Mouse (Mus musculus) embryonic facial prominence, embryonic 11.5 days (tissue): ENCODE measurements at regions not wholly inside any gene's neighbourhood (a gene's known extent, or its start where the extent isn't known, plus 50 kb on each side); places are given as distances from the start of the nearest gene placed in this dataset.

Source experiments
- ATAC-seq: fragments of 200-750 bp; cut with Nextera tagmentation; replicated peaks from 2 replicates; pipeline ENCODE4 v1.8.0; 2017; ENCODE audit warnings: low read depth; ENCODE audit not compliant: insufficient number of reproducible peaks, low FRiP score, low TSS enrichment
- DNase-seq: peaks from one replicate; pipeline ENCODE4 v3.0.0-alpha.2; 2015; ENCODE audit warnings: low spot score
- H3K27ac ChIP-seq: fragments of 300-500 bp; sonication (generic); replicated peaks from 2 replicates; pipeline ENCODE4 v1.5.1; 2014; ENCODE audit warnings: mild to moderate bottlenecking, low read depth, low read length, control low read depth
- H3K27me3 ChIP-seq: fragments of 300-500 bp; sonication (generic); 2 replicates; pipeline ENCODE4 v1.6.1; 2014; ENCODE audit warnings: mild to moderate bottlenecking, low read length, moderate library complexity, mixed read lengths; ENCODE audit not compliant: control insufficient read depth, insufficient read depth
- H3K36me3 ChIP-seq: fragments of 300-500 bp; sonication (generic); replicated peaks from 2 replicates; pipeline ENCODE4 v1.6.1; 2014; ENCODE audit warnings: low read depth, mild to moderate bottlenecking, low read length, moderate library complexity, mixed read lengths; ENCODE audit not compliant: control insufficient read depth, insufficient read depth
- H3K4me1 ChIP-seq: fragments of 300-500 bp; sonication (generic); 2 replicates; pipeline ENCODE4 v1.6.1; 2014; ENCODE audit warnings: low read length, mixed read lengths; ENCODE audit not compliant: control insufficient read depth, insufficient read depth
- H3K4me2 ChIP-seq: fragments of 300-500 bp; sonication (generic); 2 replicates; pipeline ENCODE4 v1.6.1; 2014; ENCODE audit warnings: low read depth, mild to moderate bottlenecking, control low read depth, low read length, moderate library complexity
- H3K4me3 ChIP-seq: fragments of 300-500 bp; sonication (generic); 2 replicates; pipeline ENCODE4 v1.5.1; 2014; ENCODE audit warnings: low read depth, low read length, control low read depth
- H3K9ac ChIP-seq: fragments of 300-500 bp; sonication (generic); replicated peaks from 2 replicates; pipeline ENCODE4 v1.6.1; 2014; ENCODE audit warnings: mild to moderate bottlenecking, control low read depth, low read length
- H3K9me3 ChIP-seq: fragments of 300-500 bp; sonication (generic); replicated peaks from 2 replicates; pipeline ENCODE4 v1.6.1; 2016; ENCODE audit warnings: mild to moderate bottlenecking, low read length, inconsistent platforms, mixed read lengths; ENCODE audit not compliant: control insufficient read depth
- WGBS: fragments of 180-500 bp; shearing (Covaris S2); extraction: QIAGEN DNeasy Blood & Tissue Kit; methylation state at CpG from one replicate; pipeline ENCODE4 v1.1.7; 2014; 5-methylcytosine and 5-hydroxymethylcytosine counted together

- H3K4me2 ChIP-seq, result no peak overlapping the region
- no peaks in the 10 kb centered on the region for H3K9me3 ChIP-seq
- H3K27ac ChIP-seq, result no peak overlapping the region
- no peak for DNase-seq
- no peaks in the 10 kb centered on the region for H3K36me3 ChIP-seq
- no peak for ATAC-seq
- 67% methylated on average over 2 of the region's 2 CpGs for WGBS
- no peak overlapping the region for H3K4me3 ChIP-seq
- no peaks in the 10 kb centered on the region for H3K27me3 ChIP-seq
- H3K9ac ChIP-seq, result no peak overlapping the region
- H3K4me1 ChIP-seq, result no peaks in the 10 kb centered on the region
Measured at GRCm38 (mm10) chrX:96876239-96876638, 163.0 kb downstream of the Gpr165 start.

- Histone ChIP-seq H3K27me3 (no peaks in the 10 kb centered on the region), H3K36me3 (no peaks in the 10 kb centered on the region), H3K4me2 (no peak overlapping the region), H3K4me3 (no peak overlapping the region), H3K9me3 (no peaks in the 10 kb centered on the region), H3K4me1 (no peaks in the 10 kb centered on the region), H3K9ac (no peak overlapping the region), H3K27ac (no peak overlapping the region)
- DNase-seq (peak; percentile 14), ATAC-seq (no peak)
Measured at GRCm38 (mm10) chrX:96878721-96879120, 165.5 kb downstream of the Gpr165 start.

GRCm38 (mm10) chrX:96879154-96879553 is 165.9 kb downstream of the Gpr165 start:
- H3K4me1 ChIP-seq, result no peaks in the 10 kb centered on the region
- H3K9ac ChIP-seq, result no peak overlapping the region
- no peaks in the 10 kb centered on the region for H3K27me3 ChIP-seq
- no peak overlapping the region for H3K27ac ChIP-seq
- H3K9me3 ChIP-seq, result no peaks in the 10 kb centered on the region
- no peak overlapping the region for H3K4me3 ChIP-seq
- WGBS, result 61% methylated on average over 2 of the region's 2 CpGs
- ATAC-seq, result no peak
- DNase-seq, result no peak
- no peaks in the 10 kb centered on the region for H3K36me3 ChIP-seq
- H3K4me2 ChIP-seq, result no peak overlapping the region

- ATAC-seq (no peak), DNase-seq (peak; percentile 49)
- WGBS, result 20% methylated on average over 3 of the region's 3 CpGs
- H3K4me2 ChIP-seq, result no peak overlapping the region
- no peaks in the 10 kb centered on the region for H3K36me3 ChIP-seq
- no peaks in the 10 kb centered on the region for H3K9me3 ChIP-seq
- H3K9ac ChIP-seq, result no peak overlapping the region
- no peak overlapping the region for H3K27ac ChIP-seq
- H3K4me1 ChIP-seq, result no peaks in the 10 kb centered on the region
- no peak overlapping the region for H3K4me3 ChIP-seq
- H3K27me3 ChIP-seq, result no peaks in the 10 kb centered on the region
Measured at GRCm38 (mm10) chrX:96900636-96901035, 171.8 kb upstream of the Pgr15l start.
